Mouse (Mus musculus): Measurements from ENCODE around the gene Atp8b2. TPM values are rescaled to one million over a fixed set of nuclear protein-coding genes. Genes with fewer than 3 reads are reported as not detected.

Atp8b2 gene
- polyA plus RNA-seq, 1 experiment: not detected

DNA sequence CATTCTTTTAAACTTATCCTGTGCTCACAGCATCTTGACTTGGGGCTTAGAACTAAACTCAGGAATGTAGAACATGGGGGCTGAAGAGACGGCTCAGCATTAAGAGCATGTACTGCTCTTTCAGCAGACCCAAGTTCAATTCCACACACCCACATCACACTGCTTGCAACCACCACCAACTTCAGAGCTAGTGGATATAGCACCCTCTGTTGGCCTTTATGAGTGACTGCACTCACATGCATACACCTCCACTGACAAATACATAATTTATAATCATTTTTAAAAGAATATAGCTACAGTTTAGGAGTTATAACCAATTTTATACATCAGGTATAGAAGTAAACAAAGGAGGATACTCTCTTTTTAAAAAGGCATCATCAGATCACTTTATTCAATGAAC is 36.9 kb downstream of the Atp8b2 start:
- no peak for TF ChIP-seq GATA1 (IDR thresholded peaks at IDR 0.05; ENCODE audit: low read length)

DNA sequence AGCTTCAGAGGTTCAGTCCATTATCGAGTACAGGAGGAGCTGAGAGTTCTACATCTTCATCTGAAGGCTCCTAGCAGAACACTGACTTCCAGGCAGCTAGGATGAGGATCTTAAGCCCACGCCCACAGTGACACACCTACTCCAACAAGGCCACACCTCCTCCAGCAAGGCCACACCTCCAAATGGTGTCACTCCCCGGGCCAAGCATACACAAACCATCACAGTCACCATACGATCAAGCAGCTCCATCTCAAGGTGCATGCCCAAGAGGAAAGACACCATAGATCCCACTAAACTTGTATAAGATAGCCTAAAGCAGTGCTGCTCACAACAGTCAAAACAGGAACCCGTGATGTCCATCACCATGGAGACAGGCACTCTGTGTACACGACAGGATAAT is 42.6 kb downstream of the Atp8b2 start:
- TF ChIP-seq GATA1 (IDR thresholded peaks at IDR 0.05; ENCODE audit: low read length): no peak

DNA sequence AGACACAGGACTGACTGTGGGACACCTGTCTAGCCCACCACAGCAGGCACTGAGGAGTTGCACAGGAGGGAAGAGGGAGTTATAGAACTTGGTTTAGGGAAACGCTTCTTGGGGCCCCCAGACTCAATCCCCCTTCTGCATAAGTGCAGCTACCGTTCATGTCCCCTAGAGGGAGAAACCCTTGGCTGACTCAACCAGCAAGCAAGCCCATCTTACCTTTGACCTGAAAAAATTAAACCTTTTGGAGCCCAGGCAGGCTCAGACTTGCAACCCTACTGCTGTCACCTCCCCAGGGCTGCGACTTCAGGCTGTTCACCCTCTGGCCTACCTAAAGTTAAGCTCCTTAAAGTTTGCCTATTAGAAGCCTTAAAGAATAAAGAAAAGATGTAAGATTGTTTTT is 45.9 kb downstream of the Atp8b2 start:
- no peak for TF ChIP-seq GATA1 (IDR thresholded peaks at IDR 0.05; ENCODE audit: low read length)

- TF ChIP-seq GATA1 (IDR thresholded peaks at IDR 0.05; ENCODE audit: low read length): no peak
Observed at GRCm38 (mm10) chr3:89916622-89917021, 46.7 kb downstream of the Atp8b2 start.

DNA sequence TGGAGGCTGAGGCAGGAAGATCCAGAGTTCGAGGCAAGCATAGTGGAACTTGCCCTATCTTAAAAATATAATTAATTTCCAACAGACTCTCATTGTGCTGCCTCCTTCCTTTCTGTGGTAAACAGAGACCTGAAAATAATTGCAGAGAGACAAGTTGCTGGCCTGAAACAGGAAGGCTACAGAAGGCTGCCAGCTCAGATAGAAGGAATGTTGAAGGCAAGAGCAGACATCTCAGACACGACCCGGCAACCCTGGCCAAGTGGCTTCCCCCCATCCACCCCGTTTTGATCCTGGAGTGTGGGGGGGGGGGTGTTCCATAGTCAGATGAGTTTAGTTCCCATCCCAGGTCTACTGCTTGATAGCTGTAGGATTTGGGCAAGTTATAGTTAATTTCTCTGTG is 48.6 kb downstream of the Atp8b2 start:
- no peak for TF ChIP-seq GATA1 (IDR thresholded peaks at IDR 0.05; ENCODE audit: low read length)

GRCm38 (mm10) chr3:89912543-89913391 is 50.5 kb downstream of the Atp8b2 start, which contains the start of gene Il6ra:
Il6ra (minus strand) TSS chr3:89913196.
- TF ChIP-seq GATA1 (IDR thresholded peaks at IDR 0.05; ENCODE audit: low read length): no peak

DNA sequence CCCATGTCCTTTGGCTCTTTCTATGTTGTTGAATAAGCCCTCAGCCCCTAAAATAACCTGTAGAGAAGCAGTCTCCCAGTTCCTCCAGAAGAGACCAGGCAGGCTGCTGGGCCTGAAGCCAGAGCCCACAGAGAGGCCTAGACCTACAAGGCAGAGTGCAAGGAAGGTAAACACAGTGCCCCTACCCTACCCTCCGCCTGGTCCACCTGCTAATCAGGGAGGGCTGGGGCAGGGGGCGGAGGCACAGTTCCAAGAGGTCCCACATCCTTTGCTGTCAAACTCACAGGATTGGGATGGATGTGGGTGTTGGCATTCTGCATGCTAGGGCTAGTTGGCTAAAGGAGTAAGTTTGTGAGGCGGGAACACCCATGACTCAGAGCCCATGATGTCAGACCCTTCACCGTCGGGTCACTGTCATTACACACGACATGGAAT is 51.2 kb downstream of the Atp8b2 start:
- TF ChIP-seq GATA1 (IDR thresholded peaks at IDR 0.05; ENCODE audit: low read length): no peak

DNA sequence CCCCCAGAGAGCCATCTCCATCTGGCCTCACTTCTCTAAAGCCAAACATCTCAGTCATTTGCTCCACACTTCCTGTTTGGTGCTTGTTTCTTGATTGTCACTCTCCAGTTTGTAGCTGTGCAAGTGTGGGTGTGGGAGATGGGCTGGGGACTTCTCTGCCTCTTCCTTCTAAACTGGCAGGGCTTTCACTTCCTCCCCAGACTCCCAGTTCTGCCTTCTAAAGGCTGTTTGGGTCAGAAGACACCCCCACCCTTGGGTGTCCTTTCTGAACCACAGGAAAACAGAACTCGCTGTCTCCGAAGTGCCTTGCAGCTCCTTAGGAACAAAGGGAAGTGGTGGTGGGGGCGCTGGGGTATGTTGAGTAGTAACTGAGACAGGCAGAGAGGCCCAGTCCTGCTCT is 52.1 kb downstream of the Atp8b2 start:
- TF ChIP-seq GATA1 (IDR thresholded peaks at IDR 0.05; ENCODE audit: low read length): no peak

DNA sequence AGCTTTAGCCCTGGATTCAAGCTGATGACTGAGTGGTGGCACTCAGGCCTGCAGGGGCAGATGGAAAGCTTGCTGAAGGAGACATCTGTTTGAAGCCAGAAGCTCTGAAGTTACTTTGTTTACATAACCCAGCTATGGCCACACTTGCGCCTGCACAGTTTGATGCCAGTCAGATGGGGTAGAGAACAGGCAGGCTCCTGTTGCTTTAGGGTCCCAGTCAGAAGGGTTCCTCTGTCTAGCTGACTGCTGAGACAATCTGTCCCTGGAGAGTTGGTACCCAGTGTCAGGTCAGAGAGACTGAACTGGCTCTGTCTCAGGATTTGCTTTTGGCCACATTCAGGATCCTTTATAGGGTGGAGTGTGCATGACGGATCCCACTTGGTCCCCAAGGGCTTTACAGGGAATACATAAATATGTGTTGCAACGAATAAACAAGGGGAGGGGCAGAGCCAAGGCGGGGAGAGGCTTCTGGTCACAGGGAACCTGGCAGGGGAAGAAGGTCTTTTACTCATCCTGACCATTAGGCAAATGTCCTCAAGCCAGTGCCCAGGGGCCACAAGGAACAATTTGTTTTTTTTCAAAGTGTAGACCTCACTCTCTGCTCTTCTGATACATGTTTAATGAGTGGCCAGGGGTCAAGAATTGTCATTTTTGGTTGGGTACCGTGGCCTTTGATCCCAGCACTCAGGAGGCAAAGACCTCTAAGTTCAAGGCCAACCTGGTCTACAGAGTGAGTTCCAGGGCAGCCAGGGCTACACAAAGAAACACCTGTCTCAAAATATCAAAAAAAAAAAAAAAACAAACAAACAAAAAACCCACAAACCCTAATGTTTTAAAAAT is 53.4 kb downstream of the Atp8b2 start:
- TF ChIP-seq GATA1 (IDR thresholded peaks at IDR 0.05; ENCODE audit: low read length): no peak

GRCm38 (mm10) chr3:89908836-89909235 is 54.5 kb downstream of the Atp8b2 start:
- TF ChIP-seq GATA1 (IDR thresholded peaks at IDR 0.05; ENCODE audit: low read length): no peak

- TF ChIP-seq GATA1 (IDR thresholded peaks at IDR 0.05; ENCODE audit: low read length): no peak
Observed at GRCm38 (mm10) chr3:89907846-89908245, 55.5 kb downstream of the Atp8b2 start.

GRCm38 (mm10) chr3:89899511-89899908 is 63.8 kb downstream of the Atp8b2 start:
- no peak for TF ChIP-seq GATA1 (IDR thresholded peaks at IDR 0.05; ENCODE audit: low read length)

- TF ChIP-seq GATA1 (IDR thresholded peaks at IDR 0.05; ENCODE audit: low read length): no peak
Observed at GRCm38 (mm10) chr3:89898870-89899510, 64.3 kb downstream of the Atp8b2 start.

GRCm38 (mm10) chr3:89898011-89898410 is 65.3 kb downstream of the Atp8b2 start:
- TF ChIP-seq GATA1 (IDR thresholded peaks at IDR 0.05; ENCODE audit: low read length): no peak

- TF ChIP-seq GATA1 (IDR thresholded peaks at IDR 0.05; ENCODE audit: low read length): no peak
Observed at GRCm38 (mm10) chr3:89897204-89897796, 66.0 kb downstream of the Atp8b2 start.
